Mouse (Mus musculus): Measurements from ENCODE around the gene Cblc. TPM values are rescaled to one million over a fixed set of nuclear protein-coding genes. Genes with fewer than 3 reads are reported as not detected.

Gene Cblc
- polyA plus RNA-seq, 1 experiment, result 22.9 TPM

DNA sequence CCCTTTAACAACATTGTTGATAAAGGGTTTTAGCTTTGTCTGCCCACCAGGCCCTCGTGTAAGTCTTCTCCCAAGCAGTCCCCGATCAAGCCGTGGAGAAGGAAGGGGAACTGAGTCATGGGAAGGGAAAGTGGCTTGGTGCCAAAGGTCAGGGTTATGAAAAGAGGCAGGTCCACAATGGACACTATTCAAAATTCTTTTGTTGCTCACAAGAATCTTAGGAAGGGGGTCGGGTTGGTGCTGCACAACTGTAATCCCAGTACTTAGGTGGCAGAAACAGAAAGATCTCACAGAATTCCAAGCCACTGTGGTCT is 45.6 kb downstream of the Cblc start:
- no peak for DNase-seq (ENCODE audit: low read depth)

DNA sequence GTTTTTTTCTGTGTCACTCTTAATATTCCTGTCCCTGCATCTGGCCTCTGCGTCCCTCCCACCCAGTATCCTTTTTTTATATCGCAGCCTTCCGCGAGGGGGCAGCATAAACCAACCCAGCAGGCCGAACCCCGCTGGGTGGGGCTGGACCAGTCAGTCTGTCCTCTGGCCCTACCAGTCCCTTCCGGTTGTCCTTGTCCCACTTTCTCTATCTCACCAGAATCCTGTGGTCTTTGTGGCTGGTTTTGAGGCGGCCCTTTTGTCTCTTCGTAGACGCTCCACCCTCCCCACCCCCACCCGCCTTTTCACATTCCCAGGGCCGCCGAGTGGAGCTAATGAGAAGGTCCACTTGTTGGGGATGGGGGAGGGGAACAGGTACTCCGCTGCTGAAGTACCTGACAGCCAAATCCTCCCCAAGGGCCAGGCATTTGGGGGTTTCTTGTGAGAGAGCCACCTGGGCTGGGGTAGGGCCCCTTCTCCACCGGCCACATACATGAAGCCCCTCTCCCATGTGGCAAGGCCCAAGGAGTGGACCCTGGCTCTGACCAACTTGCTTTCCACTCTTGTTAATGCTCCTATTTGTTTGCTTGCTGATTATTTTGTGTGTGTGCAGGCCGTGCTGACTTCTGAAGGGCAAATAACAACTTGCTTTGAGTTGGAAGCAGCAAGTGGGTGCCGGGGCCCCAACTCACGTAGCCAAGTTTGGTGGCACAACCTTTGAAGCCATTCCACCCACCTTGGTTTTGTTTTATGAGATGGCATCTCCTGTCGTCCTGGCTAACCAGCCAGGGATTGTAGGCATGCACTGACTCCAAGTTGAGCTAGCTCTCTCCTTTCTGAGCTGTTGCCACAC is 46.2 kb downstream of the Cblc start, which contains the start of gene Nectin2:
Gene Nectin2, minus strand, starts transcription at position 267 of the 853 bp plus-strand sequence.
- DNase-seq (ENCODE audit: low read depth), result no peak

DNA sequence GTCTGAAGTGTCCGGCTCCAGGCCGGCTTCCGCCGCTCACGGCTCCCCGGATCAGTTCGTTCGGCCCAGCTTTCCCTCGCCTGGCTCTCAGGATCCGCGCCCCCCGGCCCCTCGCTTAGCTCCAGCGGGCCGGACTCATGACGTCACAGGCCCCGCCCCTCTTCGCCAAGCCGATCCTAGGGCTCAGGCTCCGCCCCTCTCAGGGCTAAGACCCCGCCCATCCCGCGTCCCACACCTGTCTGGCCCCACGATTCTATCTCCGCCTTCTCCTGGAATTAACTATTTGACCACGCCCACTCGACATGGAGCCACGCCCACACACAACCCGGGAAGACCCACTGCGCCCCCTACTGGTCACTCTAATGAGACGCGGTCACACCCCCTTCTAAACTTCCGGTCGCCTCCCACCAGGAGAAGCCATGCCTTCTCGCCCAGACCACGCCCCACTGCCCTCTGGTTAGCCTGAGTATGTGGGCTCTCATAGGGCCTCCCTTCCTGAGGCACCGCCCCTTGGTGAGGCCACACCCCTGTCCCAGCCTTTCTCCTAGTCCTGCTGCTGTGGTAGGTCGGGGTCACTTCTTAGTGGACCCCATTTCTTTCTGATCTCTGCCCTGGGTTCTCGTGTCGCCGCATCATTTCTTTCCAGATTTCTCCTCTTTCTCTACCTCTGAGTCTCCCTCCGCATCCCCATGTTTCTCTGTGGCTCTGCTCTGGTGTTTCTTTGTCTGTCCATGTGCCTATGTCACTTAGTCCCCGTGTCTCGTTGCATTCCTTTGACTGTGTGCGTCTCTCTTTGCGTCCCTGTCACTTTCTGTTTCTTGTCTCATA is 47.0 kb downstream of the Cblc start:
- peak; percentile 78 for DNase-seq (ENCODE audit: low read depth)

DNA sequence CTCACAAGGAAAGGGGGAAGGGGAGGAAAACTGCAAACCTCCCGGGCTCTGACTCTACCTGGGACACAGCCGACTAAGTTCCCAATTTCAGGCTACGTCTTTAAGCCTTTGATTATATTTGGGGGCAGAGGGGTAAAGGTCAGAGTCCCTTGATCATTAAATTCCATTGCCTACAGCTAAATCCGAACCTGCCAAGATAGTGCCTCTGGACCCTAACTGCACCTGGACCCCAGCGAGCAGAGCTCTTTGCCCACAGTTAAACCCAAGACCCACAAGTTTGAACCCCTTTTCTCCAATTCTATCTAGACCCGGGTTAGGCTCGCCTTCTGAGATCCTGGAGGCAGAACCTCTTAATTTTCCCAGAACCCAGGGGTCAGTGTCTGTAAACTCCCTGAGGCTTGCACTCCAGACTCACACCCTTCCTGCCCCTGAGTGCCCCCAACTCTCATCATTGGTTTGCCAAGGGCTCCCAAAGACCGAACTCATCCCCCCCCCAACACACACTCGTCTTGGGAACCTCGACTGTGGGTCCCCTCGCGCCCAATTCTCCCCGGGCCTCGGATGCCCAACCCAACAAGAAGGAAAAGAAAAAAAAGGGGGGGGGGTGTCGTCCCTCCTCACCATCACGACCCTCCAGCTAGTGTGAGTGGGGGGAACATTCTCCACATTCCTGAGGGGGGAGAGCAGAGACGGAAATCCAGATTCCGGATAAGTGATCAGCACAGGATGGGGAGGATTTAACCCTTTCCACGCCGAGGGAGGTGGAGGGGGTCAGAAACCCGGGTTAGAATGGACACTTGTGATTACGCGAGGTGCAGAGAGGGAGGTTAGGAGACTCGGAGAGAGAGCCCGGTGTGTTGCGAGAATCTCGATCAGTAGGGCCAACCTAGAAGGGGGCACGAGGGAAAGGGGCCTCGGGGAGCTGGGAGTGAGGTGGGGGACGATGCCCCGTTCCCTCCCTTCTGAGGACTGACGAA is 48.1 kb downstream of the Cblc start:
- DNase-seq (ENCODE audit: low read depth), result no peak

DNA sequence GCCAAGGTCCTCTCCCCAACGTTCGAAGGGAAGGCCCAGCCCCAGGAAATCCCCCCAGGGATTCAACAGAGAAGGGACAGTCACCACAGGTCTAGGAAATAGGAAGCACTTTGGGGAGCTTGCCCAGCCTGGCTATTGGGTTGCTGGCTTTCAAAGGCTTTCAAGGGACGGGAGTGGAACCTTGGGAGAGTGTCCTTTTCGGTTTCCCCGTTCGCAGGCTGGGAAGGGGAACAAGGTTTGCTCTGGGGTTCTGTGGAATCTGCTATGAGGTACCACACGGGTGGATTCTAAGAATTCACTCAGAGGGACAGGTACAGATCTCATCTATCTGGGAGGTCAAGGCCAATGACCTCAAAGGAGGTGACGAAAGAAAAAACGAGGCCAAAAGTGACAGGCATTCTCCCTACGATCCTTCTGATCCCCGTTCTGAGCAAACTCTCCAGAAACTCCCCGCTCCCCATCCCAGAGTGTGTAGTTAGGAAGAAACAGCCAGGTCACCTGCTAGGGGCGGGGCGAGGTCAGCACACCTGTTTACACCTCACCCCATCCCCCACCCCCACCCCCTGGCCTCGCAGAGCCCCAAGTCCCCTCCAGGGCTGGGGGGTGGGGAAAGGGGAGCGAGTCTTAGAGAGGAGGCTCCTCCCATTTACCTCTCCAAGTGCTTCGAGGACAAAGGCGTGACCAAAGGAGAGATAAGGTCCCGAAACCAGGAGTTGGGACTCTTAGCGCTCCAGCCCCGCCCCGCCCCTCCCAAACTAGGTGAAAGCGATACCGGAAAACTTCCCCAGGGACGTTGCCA is 49.0 kb downstream of the Cblc start:
- DNase-seq (ENCODE audit: low read depth), result no peak

DNA sequence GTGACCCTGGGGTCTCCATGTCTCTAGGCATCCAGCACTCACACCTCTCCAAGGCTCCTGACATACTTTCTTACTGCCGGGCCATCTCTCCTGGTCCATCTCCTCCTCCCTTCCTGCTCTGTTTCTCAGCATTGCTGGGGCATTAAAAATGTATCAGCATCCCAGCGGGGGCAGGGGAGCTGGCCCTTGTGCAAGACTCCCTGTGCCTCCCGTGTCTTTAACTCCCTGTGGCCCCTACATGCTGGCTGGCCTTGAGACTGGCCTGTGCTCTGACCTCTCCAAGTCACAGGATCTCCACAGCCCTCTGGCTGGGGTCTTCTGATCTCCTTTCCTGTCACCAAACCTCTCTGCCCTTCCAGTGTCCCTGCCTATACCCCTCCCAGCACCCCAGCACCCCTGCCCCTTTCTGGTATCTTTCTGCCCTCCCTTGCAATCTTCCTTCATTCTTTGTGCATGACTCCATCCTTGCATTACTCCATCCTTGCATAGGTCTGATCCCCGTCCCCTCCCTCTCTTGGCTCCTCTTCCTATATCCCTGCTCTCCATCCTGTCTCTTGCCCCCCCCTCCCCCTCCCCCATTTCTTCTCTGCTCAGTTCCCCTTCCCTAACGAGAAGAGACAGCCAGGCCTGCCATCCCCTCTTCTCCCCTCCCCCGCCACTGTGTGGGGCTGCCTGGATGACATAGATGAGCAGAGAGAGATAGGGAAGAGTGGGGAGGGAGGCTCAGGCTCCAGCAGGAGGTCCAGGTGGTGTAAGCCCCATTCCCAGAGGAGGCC is 50.0 kb downstream of the Cblc start:
- no peak for DNase-seq (ENCODE audit: low read depth)

DNA sequence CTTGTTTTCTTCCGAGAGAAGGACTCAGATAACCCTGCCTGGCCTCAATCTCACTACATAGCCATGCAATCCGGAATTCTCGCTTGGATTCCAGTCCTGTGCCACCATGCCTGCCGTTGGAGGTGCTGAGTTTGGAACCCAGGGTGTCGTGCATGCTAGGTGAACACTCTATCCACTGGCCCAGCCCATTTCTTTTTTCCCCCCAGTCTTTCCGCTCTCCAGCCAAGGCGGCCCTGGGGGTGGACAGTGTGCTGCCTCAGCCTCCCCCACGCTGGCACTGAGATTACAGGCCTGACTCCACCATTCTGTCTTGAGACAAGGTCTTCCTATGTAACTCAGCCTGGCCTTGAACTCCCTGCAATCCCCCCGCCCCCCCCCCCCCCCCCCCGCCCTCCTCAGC is 50.6 kb downstream of the Cblc start:
- DNase-seq (ENCODE audit: low read depth), result no peak

DNA sequence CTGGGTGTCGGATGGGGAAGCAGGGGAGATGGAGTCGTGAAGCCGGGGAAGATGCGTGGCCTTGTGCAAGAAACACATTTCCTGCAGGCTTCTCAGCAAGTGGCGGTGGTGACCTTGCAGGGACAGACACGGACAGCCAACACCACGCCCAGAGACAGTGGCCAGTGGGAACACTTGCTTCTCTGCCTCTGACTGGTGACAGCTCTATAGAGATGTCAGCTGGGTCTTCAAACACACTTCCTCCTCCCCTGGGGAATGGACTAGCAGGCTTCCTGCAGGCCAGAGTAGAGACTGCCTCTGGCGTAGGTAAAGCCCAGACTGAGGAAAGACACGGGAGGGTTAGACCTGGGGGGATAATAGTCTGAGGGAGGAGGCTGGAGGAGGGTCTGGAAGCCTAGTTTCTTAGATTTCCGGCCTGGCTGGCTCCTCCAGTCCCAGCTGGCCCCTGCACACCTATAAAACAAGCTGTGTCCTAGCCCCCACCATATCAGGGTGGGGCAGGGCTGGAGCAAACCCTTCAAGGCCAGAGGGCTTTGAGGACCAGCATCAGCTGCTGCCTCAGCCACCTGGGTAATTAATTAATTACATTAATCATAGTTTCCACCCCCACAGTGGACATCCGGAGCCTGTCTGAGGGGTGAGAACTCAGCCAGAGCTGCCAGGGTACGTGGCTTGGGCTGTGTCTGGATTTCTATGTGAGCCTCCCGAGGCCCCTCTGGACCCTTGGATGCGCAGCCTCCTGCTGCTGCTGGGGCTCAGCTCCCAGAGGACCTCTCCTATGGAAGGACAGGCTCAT is 51.8 kb downstream of the Cblc start:
- no peak for DNase-seq (ENCODE audit: low read depth)

DNA sequence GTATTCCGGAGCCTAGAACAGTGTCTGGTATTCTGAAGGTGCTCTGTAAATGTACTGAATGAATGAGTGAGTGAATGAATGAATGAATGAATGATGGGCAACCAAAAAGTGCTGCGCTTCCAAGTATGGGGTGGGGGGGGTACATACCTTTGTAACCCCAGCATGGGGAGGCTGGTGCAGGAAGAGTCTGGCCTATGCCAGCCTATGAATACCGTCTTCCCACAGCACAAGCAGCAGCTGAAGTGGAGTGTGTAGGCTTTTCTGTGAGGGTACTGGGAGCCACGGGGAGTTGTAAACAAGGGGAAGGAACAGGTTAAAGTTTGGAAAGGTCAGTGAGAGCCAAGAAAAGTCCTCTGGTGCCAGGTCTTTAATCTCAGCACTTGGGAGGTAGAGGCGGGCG is 52.8 kb downstream of the Cblc start:
- no peak for DNase-seq (ENCODE audit: low read depth)

DNA sequence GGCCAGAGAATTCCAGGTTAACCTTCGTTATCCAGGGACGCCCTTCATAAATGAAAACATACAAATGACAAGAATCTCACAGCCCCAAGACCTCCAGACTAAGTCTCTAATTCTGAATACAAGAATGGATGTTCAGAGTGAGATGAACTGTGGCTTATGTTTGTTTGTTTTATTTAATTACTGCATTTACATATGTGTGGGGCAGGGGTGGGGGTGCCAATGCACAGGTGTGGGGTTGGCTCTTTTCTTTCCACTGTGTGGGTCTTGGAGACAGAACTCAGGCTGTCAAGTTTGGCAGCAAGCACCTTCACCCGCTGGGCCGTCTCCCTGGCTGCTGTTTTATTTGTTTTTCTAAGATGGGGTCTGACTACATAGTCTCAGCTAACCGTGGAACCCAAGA is 54.1 kb downstream of the Cblc start:
- DNase-seq (ENCODE audit: low read depth), result no peak

DNA sequence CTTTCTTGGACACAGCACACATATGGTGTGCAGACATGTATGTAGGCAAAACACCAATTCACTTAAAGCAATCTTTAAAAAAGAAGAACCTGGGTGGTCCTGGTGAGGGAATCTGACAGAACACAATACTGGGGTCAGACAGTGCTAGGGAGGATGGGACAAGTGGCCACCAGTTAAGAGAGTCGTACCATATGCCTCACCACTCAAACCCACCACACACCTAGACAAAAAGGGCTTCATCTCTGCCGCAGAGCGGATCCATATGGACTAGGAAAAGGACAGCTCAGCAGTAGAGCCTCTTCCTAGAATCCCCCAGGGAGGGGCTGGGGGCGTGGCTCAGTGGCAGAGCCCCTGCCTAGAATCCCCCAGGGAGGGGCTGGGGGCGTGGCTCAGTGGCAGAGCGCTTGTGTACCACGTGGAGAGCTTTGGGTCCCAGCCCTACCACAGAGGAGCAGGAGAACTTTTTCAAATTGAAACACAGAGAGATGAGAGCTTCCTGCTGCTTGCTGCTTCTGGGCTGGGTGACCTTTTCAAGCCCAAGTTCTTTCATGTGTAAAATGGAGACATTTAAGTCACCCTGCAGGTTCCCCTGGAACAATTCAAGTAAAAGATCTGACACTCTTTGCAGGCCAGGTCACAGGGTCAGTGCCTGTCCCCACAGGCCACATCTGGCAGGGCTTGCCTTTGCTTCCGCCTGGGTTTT is 55.1 kb downstream of the Cblc start:
- no peak for DNase-seq (ENCODE audit: low read depth)

DNA sequence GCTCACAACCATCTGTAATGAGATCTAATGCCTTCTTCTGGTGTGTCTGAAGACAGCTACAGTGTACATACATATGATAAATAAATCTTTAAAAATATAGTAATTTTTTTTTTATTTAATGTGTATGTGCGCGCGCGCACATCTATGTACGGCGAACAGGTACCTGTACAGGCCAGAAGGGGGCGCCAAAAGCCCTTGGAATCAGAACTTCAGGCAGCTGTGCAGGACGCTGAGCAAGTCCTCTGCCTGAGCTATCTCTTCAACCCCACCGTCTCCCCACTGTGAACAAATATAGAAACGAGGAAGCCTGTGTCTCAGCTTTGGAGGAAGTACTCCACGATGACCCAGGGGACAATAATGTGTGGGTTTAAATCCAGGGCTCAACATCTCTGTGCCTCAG is 56.3 kb downstream of the Cblc start:
- DNase-seq (ENCODE audit: low read depth), result no peak

DNA sequence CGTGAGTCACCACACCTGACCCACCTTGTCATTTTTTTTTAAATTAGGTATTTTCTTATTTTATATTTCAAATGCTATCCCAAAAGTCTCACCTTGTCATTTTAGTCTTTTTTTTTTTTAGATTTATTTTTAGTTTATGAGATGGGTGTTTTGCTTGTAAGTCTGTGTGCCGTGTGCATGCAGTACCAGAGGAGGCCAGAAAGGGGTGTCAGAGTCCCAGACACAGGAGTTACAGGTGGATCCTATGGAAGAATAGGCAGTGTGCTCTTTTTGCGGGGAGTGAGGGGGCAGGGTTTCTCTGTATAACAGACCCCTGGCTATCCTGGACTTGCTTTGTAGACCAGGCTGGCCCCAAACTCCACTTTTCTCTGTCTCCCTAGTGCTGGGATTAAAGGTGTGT is 57.8 kb downstream of the Cblc start:
- no peak for DNase-seq (ENCODE audit: low read depth)

DNA sequence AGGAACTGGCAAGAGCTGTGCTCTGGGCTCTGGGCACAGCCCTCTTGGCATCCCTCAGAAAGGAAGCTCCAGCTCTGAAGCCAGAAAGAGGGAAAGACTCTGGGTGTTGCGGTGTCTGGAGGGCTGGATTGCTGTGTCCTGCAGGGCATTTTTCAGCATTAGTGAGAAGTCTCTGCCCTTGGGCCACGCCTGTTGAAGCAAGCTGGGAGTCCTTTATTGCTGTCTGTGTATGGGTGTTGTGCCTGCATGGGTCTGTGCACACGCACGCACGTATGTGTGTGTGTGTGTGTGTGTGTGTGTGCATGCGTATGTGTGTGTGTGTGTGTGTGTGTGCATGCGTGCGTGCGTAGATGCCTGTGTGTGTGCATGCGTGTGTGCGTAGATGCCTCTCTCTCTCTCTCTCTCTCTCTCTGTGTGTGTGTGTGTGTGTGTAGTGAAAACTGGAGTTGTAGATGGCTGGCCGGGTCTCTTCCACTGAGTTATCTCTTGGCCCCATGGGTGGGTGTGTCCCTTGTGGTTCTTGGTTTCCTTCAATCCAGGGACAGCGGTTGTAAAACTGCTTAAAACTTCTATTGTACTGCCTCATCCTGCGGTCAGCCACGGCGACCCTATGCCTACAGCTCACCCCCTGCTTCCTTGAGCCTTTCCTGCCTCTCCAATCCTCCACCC is 60.1 kb downstream of the Cblc start:
- DNase-seq (ENCODE audit: low read depth), result no peak

DNA sequence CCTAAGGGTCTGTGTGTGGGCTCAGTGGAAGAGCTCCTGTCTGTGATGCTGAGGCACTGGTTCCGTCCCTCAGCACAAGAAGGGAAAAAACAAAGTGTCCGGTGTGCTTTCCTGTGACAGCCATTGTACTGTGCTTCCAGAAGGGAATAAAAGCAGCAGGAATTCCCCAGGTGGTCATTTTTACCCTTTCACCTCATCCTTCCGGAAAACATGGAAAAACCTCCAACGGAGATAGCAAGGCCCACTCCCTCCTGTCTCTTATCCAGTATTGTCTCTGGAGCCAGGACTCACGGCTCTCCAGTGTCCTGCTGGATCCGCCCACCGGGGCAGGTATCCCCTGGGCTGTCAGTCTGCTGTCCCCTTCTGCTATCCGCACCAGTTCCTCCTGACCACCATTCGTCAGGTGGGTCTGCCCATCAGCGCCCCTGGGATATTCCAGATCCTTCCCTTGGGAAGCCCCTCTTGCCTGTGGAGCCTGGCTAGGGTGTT is 62.4 kb downstream of the Cblc start:
- DNase-seq (ENCODE audit: low read depth), result no peak

Data from gonadal fat pad, adult 2 months (tissue).